Comparison of ENCODE assay signal across 22 mouse cellular contexts in the genomic region with DNA sequence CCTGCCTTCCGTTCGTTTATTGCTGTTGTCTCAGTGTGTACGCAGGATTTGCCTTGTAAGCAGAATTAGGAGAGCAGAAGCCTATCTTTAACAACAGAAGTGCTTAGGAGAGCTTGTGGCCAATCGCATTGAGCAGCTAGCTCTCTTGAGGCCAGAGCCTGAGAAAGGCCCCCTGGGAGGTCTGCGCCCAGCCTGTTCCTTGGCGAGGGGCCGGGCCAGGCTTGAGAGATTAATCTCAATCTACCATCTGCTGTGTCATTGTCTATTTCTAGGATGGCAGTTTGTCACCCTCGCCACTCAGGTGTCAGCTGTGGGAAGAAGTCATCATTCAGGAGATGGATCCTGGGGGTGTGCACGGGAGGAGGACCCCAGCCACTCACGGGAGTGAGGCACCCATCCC. TPM values are rescaled to one million over a fixed set of nuclear protein-coding genes. Genes with fewer than 3 reads are reported as not detected.
DNase-seq lines count a peak whose midpoint lies in the region; ATAC-seq and TF ChIP-seq lines count a peak whose summit lies in the region.
"Had no signal": no experiment of that assay in that cellular context is flagged by ENCODE, and none has a peak within 500 bp of the region (broad histone marks: within the 10 kb centered on the region; RNA-seq: fewer than 3 reads in every experiment).

No protein-coding gene starts in this region.

- H3K36me3 ChIP-seq in liver, postnatal 0 days (replicated peaks; ENCODE audit: insufficient read depth, low read length): no peaks in the 10 kb centered on the region
- H3K36me3 ChIP-seq in liver, embryonic 13.5 days: no peaks in the 10 kb centered on the region
- H3K36me3 ChIP-seq in intestine, embryonic 15.5 days: no peaks in the 10 kb centered on the region
- no peaks in the 10 kb centered on the region for H3K36me3 ChIP-seq in forebrain, embryonic 16.5 days (ENCODE audit: control insufficient read depth, insufficient read depth)
- H3K36me3 ChIP-seq: embryonic facial prominence, embryonic 12.5 days; liver, embryonic 15.5 days had no signal

- no peak overlapping the region for H3K4me3 ChIP-seq in liver, postnatal 0 days (ENCODE audit: low read depth, low read length)
- H3K4me3 ChIP-seq in liver, embryonic 13.5 days (replicated peaks): no peak overlapping the region
- H3K4me3 ChIP-seq in intestine, embryonic 15.5 days (replicated peaks): no peak overlapping the region
- no peak overlapping the region for H3K4me3 ChIP-seq in forebrain, embryonic 16.5 days (replicated peaks; ENCODE audit: low read length)
- H3K4me3 ChIP-seq: embryonic facial prominence, embryonic 12.5 days; liver, embryonic 15.5 days had no signal

- ATAC-seq in liver, postnatal 0 days: no peak
- peak; percentile 54 for ATAC-seq in liver, embryonic 13.5 days (ENCODE audit: low read depth)
- no peak for ATAC-seq in intestine, embryonic 15.5 days
- no peak for ATAC-seq in forebrain, embryonic 16.5 days
- ATAC-seq: inflammation-experienced regulatory T-cells, adult 6 months had no signal

- H3K27ac ChIP-seq in liver, postnatal 0 days (ENCODE audit: low read depth): no peak overlapping the region
- H3K27ac ChIP-seq in liver, embryonic 13.5 days: no peak overlapping the region
- H3K27ac ChIP-seq in intestine, embryonic 15.5 days: no peak overlapping the region
- H3K27ac ChIP-seq in forebrain, embryonic 16.5 days (ENCODE audit: low read length): no peak overlapping the region
- H3K27ac ChIP-seq: embryonic facial prominence, embryonic 12.5 days; liver, embryonic 15.5 days had no signal

- H3K4me2 ChIP-seq in liver, postnatal 0 days (ENCODE audit: low read depth, low read length): no peak overlapping the region
- no peak overlapping the region for H3K4me2 ChIP-seq in liver, embryonic 13.5 days
- no peak overlapping the region for H3K4me2 ChIP-seq in intestine, embryonic 15.5 days (replicated peaks)
- no peak overlapping the region for H3K4me2 ChIP-seq in forebrain, embryonic 16.5 days (ENCODE audit: low read length)
- H3K4me2 ChIP-seq: embryonic facial prominence, embryonic 12.5 days; liver, embryonic 15.5 days had no signal

- H3K27me3 ChIP-seq in liver, postnatal 0 days (ENCODE audit: insufficient read depth, low read length): no peaks in the 10 kb centered on the region
- H3K27me3 ChIP-seq in liver, embryonic 13.5 days: no peaks in the 10 kb centered on the region
- no peaks in the 10 kb centered on the region for H3K27me3 ChIP-seq in intestine, embryonic 15.5 days (replicated peaks)
- no peaks in the 10 kb centered on the region for H3K27me3 ChIP-seq in forebrain, embryonic 16.5 days (replicated peaks; ENCODE audit: control insufficient read depth, insufficient read depth, low read length)
- H3K27me3 ChIP-seq: embryonic facial prominence, embryonic 12.5 days; liver, embryonic 15.5 days had no signal

- H3K9me3 ChIP-seq in liver, postnatal 0 days (ENCODE audit: low read length): no peaks in the 10 kb centered on the region
- H3K9me3 ChIP-seq in liver, embryonic 13.5 days (replicated peaks): no peaks in the 10 kb centered on the region
- no peaks in the 10 kb centered on the region for H3K9me3 ChIP-seq in intestine, embryonic 15.5 days
- H3K9me3 ChIP-seq in forebrain, embryonic 16.5 days (ENCODE audit: control insufficient read depth, low read length): no peaks in the 10 kb centered on the region
- H3K9me3 ChIP-seq: embryonic facial prominence, embryonic 12.5 days; liver, embryonic 15.5 days had no signal

- DNase-seq in embryo, embryonic 11 days: peak; percentile 11
- no peak for DNase-seq in embryo, embryonic 10 days (ENCODE audit: low spot score)
- peak; percentile 8 for DNase-seq in liver
- DNase-seq in liver, postnatal 0 days: no peak
- DNase-seq in liver, embryonic 13.5 days: peak; percentile 11
- DNase-seq: adrenal gland, postnatal 10 days; B cell, adult 2 months; cerebellum, adult 8-10 months; heart, adult 11 months; heart, postnatal 4 days; kidney, adult 9 months; lung, postnatal 14 days; thymus, adult 18-20 months had no signal

- 47% methylated on average over 10 of the region's 10 CpGs for WGBS in liver, postnatal 0 days (ENCODE audit: insufficient replicate concordance)
- WGBS in liver, embryonic 13.5 days (ENCODE audit: insufficient replicate concordance): 25% methylated on average over 10 of the region's 10 CpGs
- WGBS in intestine, embryonic 15.5 days: 69% methylated on average over 10 of the region's 10 CpGs
- 70% methylated on average over 10 of the region's 10 CpGs for WGBS in forebrain, embryonic 16.5 days

- TF ChIP-seq EP300 in liver, postnatal 0 days (IDR thresholded peaks at IDR 0.05; ENCODE audit: low read depth): no peak

- no peak overlapping the region for H3K9ac ChIP-seq in liver, postnatal 0 days (replicated peaks)
- H3K9ac ChIP-seq in liver, embryonic 13.5 days: no peak overlapping the region
- H3K9ac ChIP-seq in intestine, embryonic 15.5 days: no peak overlapping the region
- no peak overlapping the region for H3K9ac ChIP-seq in forebrain, embryonic 16.5 days (replicated peaks; ENCODE audit: low read depth, low read length)
- H3K9ac ChIP-seq: embryonic facial prominence, embryonic 12.5 days; liver, embryonic 15.5 days had no signal

- no peaks in the 10 kb centered on the region for H3K4me1 ChIP-seq in liver, postnatal 0 days (ENCODE audit: insufficient read depth)
- H3K4me1 ChIP-seq in liver, embryonic 13.5 days (replicated peaks): no peaks in the 10 kb centered on the region; the same call in 1 of the 2 replicates
- H3K4me1 ChIP-seq in intestine, embryonic 15.5 days (replicated peaks): no peaks in the 10 kb centered on the region
- no peaks in the 10 kb centered on the region for H3K4me1 ChIP-seq in forebrain, embryonic 16.5 days (replicated peaks; ENCODE audit: control insufficient read depth, insufficient read depth, low read length)
- H3K4me1 ChIP-seq: embryonic facial prominence, embryonic 12.5 days; liver, embryonic 15.5 days had no signal

- TF ChIP-seq CTCF in liver, postnatal 0 days (IDR thresholded peaks at IDR 0.05; ENCODE audit: low read depth): no peak

RNA-seq across cellular contexts. Expression of gene Lrrc38, which starts 12.0 kb away (rescaled TPM):
- not detected in 2 replicates for polyA plus RNA-seq in liver, postnatal 0 days (2015; fragmentation: Nextera tagmentation; extraction: Ambion mirVana)
- polyA plus RNA-seq in liver, embryonic 13.5 days (2015; fragmentation: Nextera tagmentation; extraction: Ambion mirVana): not detected in 2 replicates
- polyA plus RNA-seq in intestine, embryonic 15.5 days (2015; fragmentation: Nextera tagmentation; extraction: Ambion mirVana): 0.06 TPM in 1 of 2 replicates, not detected in the other
- polyA plus RNA-seq in forebrain, embryonic 16.5 days (2015; fragmentation: Nextera tagmentation; extraction: Ambion mirVana): 0.09 and 0.17 TPM in 2 replicates
- polyA plus RNA-seq: inflammation-experienced regulatory T-cells, adult 6 months; large intestine, adult 2 months; stomach, embryonic 14.5 days had no signal

RNA-seq across cellular contexts. Expression of gene Pramel1, which starts 32.7 kb away (rescaled TPM):
- not detected in 2 replicates for polyA plus RNA-seq in liver, postnatal 0 days (2015; fragmentation: Nextera tagmentation; extraction: Ambion mirVana)
- polyA plus RNA-seq in liver, embryonic 13.5 days (2015; fragmentation: Nextera tagmentation; extraction: Ambion mirVana): not detected in 2 replicates
- polyA plus RNA-seq in intestine, embryonic 15.5 days (2015; fragmentation: Nextera tagmentation; extraction: Ambion mirVana): not detected in 2 replicates
- not detected in 2 replicates for polyA plus RNA-seq in forebrain, embryonic 16.5 days (2015; fragmentation: Nextera tagmentation; extraction: Ambion mirVana)
- polyA plus RNA-seq: embryonic facial prominence, embryonic 12.5 days; heart, embryonic 14.5 days; inflammation-experienced regulatory T-cells, adult 6 months; large intestine, adult 2 months; liver, embryonic 15.5 days; neural tube, embryonic 14.5 days; stomach, embryonic 14.5 days had no signal

RNA-seq across cellular contexts. Expression of gene Pramef8, which starts 50.7 kb away (rescaled TPM):
- polyA plus RNA-seq in liver, postnatal 0 days (2015; fragmentation: Nextera tagmentation; extraction: Ambion mirVana): 2.5 and 3.3 TPM in 2 replicates
- 4.0 and 5.6 TPM in 2 replicates for polyA plus RNA-seq in liver, embryonic 13.5 days (2015; fragmentation: Nextera tagmentation; extraction: Ambion mirVana)
- 13.2 and 15.1 TPM in 2 replicates for polyA plus RNA-seq in intestine, embryonic 15.5 days (2015; fragmentation: Nextera tagmentation; extraction: Ambion mirVana)
- polyA plus RNA-seq in forebrain, embryonic 16.5 days (2015; fragmentation: Nextera tagmentation; extraction: Ambion mirVana): 30.2 and 32.0 TPM in 2 replicates

Comparison
In these comparisons a context has a peak if more than half of its experiments do, and no peak if none do; other contexts are left out.
1. DNase-seq: peak in embryo, embryonic 11 days (single experiment), liver (single experiment) and liver, embryonic 13.5 days (single experiment); none in embryo, embryonic 10 days (single experiment) and liver, postnatal 0 days (single experiment).